Mouse (Mus musculus) heart, adult 2 months (tissue): ENCODE results near the gene Dnah11.
"Not testable (repeated sequence)": the region's sequence is repeated elsewhere in the genome, so short reads cannot be mapped to it uniquely, and the experiment has no call there.

Experiments
- CTCF ChIP-seq: fragments of 200-600 bp; IDR thresholded peaks from 2 replicates; pipeline ENCODE4 v1.8.1; 2022; ENCODE audit warnings: antibody characterized with exemption, mild to moderate bottlenecking, moderate library complexity
- POLR2A ChIP-seq: fragments of 200-500 bp; IDR thresholded peaks from 2 replicates; pipeline ENCODE4 v1.6.1; 2011; ENCODE audit warnings: mild to moderate bottlenecking, low read depth, low read length, control low read depth; ENCODE audit not compliant: insufficient read depth

GRCm38 (mm10) chr12:117905232-117905840, 293.5 kb downstream of the Dnah11 start:
- TF ChIP-seq CTCF, POLR2A: not testable (repeated sequence)
